Mouse (Mus musculus) yolk sac, embryonic 10.5 days (tissue): ENCODE data around the gene Atp6v1e2.
A peak's percentile ranks its signal among the peaks of the same experiment; 100 is the strongest.

Experiments used
- DNase-seq: peaks from one replicate; pipeline ENCODE4 v3.0.0-alpha.2; 2017; ENCODE audit warnings: low spot score

Atp6v1e2 gene

DNA sequence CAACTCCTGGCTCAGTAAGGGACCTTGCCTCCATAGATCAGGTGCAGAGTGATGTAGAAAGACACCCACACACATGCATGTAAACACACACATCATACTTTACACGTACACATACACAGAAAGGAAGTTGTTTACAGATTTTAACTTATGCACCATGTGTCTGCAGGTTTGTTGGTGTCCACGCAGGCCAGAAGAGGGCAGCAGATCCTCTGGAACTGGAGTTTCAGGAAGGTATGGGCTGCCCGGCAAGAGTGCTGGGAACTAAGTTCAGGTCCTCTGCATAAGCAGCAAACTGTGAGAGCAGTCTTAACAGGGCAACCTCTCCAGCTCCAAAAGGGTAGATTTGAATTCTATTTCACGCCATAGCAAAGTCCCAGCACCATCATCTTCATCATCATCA is 32.2 kb downstream of the Atp6v1e2 start:
- no peak for DNase-seq

DNA sequence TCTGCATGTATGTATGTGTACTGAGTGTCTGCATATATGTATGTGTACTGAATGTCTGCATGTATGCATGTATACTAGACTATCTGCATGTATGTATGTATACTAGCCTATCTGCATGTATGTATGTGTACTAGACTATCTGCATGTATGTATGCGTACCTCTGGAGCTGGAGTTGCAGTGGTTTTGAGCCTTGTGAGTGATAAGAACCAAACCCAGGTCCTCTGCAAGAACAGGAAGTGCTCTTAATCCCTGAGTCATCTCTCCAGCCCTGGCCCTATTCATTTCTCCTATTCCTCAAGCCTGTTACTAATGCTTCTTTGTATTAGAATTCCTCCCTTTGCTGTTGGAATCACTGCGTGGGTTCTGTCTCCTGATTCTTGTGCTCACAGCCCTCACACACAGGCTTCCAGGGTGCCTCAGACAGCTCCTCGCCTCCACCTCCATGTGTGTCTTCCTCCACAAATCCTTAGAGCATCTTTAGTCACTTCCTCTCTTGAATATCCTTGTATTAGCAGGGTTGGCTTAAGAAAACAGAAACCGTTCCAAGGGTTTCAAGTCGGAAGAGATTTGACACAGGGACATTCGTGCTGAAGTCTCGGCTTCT is 34.6 kb downstream of the Atp6v1e2 start:
- DNase-seq: no peak

DNA sequence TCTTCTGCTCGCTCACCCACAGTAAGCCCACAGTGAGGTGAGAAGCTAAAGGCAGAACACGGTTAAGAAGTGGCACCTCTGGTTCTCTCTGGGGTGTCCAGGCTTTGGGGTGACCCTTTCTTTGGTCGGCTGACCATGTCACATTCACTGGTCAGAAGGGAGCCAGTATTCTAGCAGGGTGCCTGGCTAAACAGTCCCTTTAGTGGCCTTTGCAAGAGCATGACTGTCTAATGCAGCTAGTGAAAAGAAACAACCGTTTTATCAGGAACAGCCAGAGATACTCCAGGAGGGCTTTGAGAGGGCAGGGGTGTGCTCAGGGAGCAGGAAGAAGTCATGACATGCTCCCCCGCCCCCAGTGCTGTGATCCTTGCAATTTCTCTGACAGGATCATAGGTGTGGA is 36.4 kb downstream of the Atp6v1e2 start:
- DNase-seq: no peak

DNA sequence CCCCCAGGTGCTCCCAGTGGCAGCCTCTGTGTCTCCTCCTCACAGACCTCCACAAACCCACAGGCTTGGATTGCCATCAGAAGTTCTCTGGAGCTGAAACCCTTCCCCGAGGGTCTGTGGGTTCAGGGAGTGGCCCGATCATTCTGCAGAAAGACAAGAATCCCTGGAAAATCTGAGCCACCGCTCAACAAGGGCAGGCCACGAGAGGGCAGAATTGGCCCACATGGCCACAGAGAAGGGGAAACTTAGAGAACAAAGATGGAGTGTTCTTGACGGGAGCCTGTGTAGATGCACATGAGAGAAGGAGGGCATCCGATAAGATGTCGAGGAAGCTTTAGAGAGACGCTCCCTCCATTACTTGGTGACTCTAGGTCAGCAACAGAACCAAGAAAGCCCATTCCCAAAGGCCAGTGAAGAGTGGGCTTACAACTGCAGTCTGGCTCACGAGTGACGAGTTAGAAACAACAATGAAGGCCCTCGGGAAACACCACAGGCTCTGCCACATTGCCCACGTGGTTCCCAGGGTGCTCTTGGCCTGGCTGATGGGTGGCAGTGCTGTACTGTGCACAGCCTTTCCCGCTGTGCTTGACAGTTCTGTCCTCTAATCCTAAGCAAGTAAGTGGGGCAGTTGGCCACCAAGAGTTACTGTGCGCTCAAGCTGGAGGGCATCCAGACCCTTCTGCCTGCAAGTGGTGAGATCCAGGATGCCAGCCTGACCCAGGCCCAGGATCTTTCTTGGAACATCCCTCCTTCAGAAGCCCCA is 37.8 kb downstream of the Atp6v1e2 start:
- no peak for DNase-seq

DNA sequence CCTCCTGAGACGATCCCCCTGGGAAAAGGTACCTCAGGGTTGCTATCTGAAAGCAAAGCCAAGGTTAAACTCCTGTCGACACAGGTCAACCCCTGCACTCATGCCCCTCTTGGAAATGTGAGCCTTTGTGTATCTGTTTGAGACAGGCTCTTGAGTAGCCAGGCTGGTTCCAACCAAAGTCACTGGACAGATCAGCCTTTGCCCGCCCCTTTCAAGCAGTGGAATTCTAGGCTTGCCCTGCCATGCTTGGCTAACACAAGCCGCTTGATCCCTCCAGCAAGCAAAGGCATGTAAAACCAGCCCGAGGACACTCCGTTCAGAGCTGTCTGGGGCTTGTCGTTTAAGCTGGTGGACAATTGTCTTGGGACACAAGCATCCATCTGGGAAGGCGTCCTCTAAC is 39.4 kb downstream of the Atp6v1e2 start:
- DNase-seq: no peak

DNA sequence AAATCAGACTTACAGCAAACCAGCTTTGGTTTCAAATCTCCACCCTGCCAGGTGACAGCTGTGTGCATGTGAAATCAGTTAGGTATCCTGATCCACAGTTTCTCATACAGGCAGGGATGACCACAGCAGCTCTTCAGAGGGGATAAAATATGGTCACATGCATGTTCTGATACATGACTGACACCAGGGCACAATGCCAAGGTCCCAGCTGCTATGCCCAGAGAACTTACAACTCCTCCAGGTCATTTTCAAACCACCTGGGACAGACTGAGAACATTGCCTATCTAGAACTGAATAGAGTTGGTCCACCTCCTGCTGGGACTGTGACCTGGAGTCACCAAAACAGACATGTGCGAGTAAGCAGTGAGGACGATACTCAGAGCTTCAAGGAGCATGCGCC is 40.6 kb downstream of the Atp6v1e2 start:
- DNase-seq: no peak

DNA sequence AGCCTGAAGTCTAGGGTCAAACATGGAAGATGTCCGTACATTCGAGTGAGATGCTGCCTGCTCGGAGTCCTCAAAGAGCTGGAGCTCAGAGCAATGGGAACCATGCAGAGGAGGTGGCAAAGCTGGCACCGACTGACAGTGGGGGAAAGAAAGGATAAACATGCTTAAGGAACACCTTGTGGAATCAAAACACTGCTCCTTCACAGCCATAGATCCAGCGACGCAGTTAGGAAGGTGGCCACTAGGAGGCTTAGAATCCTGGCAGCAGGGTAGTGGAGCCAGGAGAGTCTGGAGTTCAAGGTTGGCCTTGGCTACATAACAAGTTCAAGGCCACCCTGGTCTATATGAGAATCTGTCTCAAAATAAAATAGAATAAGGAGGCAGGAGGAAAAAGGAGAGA is 41.1 kb downstream of the Atp6v1e2 start:
- no peak for DNase-seq

DNA sequence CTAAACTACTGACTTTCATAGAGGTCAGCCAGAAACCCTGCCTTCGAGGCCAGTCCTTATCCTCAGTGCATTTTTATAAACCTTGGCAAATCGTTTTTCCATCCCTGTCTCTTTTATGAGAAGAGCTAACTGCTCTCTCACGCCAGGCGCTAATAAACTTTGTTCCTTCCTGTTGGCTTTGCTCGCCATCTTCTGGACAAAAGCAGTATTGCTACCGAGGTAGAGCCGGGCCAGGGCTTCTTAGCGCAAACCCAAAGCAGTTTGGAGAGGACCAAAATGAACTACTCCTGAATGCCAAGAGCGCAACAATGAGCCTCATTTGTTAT is 41.6 kb downstream of the Atp6v1e2 start:
- peak; percentile 68 for DNase-seq

DNA sequence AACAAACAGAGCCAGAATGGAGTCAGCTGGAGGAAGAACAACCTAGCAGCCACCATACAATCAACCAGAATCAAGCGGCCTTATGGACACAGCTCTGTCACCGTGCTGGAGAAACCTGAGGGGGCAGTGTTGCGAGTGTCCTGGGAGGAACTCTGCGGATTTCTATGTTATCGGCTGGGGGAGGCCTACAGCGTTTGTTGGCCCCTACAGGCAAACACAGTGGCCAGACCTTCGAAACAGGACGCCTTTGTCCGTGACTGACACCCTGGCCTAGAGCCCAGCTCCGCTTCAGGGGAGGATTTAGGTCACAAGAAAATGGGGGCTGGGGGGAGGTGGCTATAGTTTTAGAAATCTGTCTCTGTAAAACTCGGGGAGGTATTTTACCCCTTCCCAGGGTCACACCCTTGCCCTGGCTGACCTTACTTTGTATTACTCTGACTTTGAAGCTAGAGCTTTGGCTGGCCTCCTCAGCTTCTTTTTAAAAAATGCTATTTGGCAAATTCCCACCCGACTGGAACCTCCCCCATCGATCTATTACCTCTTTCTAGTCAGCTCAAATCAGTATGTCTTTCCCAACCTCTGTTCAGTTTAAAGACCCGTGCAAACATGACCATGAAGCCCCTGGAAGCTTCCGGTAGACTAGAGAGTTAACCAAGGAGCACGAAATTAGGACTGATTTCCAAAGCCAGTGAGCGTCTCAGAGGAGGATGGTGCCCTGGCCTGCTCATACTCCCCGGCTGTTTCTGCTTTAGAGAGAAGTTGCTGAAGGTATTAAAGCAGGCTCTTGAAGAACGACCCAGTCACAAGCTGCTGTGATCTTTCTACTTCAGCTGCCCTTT is 42.2 kb downstream of the Atp6v1e2 start:
- no peak for DNase-seq

DNA sequence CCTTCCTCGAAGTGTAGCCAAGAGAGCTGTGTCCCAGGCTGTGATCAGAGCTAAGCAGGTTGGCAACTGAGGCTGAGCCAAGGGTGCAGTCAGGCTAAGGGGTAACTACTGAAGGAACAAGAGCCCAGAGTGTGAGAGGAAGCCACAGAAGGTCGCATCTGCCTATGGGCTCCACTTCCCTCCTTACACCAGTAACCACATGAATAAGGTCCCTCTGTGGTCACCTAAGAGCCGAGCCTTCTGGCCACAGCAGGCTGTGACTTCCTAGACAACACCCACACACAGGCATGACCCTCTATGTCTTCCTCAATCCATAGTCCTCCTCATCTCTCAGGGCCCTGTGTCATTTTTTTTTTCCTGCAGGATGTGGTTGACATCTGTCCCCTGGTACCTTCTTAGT is 43.5 kb downstream of the Atp6v1e2 start:
- no peak for DNase-seq

DNA sequence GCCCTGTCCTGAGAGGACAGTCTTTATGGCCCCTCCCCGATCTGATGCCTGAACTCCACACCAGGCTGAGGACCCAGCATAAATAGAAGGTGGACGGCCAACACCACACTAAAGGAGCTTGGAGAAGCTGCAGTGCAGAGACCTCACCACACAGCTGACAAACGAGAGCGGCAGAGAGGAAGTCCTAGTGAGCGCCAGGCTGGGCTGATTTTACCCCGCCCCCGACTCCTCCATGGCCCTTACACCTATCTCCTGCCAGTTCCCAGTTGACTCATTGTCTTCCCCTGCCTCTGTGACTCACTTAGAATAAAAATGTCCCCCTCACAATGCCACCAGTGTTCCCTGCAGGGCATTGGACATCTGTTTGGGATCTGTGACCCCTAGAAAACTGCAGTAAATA is 44.1 kb downstream of the Atp6v1e2 start:
- DNase-seq: no peak

DNA sequence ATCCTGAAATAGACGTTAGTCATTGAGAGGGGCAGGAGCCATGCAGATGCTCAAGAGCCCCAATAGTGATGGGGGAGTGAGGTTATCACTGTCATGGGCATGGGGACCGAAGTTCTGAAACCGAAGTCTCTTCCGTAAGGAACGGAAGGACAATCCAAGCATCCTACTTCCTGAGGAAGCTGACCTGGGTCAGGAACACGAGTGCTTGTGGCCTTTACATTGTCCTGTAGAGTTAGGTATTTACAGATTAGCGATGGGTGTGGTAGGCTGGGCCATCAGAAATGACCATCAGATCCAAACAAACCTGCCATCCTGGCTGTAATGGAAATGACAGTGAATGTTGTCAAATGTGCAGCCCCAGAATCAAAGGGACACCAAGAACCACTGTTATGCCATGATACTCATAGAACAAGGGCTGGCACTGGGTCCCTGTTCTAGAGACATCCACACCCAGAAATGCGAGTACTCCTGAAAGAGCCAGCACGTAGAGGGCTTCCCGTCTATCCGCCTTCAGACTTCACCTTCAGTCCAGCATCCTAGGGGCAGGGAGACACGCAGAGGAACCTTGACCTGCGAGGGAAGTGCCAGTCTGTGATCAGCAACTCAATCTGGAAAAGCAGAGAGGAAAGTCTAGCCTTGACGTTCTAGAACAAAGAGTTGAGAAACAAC is 45.2 kb downstream of the Atp6v1e2 start:
- DNase-seq: no peak

DNA sequence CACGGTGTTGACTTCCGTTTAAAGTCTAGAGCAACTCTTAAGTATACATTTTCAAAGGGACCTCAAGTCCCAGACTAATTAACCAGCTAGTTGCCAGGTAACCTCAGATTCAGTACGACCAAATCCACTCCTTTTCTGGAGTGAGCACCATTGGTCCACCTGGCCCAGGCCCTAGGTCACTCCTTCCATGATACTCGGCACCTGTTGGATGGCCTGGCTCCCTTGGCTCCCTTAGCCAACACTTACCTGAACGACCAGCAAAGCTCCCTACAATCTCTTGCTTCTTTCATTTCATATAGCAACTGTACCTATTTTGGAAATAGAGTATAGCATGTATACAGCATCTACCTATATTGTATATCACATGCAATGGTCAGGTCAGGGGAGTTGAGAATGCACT is 47.1 kb downstream of the Atp6v1e2 start:
- no peak for DNase-seq

DNA sequence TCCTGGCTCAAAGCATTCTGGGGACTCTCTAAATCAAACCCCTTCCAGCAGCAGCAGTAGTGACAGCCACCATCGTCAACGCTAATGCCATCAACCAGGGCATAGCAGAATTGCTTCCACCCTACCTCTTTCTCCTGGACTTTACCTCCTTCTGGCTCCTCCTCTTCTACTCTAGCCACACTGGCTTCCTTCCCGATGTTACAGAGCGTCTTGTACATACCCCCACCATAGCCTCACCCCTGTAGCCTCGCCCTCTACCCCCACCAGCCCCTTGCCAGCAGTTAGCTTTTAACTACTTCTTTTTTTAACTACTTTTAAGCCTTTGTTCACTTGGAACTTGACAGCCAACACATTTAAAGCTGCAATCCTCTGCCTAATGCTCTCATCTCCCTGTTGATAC is 47.9 kb downstream of the Atp6v1e2 start:
- no peak for DNase-seq

DNA sequence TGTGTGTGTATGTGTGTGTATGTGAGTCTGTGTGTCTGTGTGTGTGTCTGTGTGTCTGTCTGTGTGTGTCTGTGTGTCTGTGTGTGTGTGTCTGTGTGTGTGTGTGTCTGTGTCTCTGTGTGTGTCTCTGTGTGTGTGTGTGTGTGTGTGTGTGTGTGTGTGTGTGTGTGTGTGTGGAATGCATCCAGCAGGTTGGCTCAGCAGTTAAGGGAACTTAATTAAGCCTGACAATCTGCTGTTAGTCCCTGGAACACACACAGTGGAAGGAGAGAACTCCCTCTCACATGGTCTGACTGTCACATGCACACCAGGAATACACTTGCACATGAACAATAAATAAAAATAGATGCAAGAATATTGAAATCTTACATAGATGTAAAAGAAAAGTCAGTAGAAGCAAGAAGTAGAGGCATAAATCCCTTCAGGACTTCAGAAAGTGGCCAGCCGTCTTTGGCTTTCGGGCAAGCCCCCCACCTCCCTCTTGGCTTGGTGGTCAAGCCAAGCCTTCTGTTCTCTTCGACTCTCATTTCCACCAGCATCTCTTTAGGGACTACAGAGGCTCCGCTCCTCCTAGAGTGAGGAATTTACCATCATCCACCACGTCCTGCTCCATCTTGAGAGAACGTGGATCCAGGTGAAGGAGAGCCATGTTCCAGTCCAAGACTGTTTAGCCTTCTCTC is 50.1 kb downstream of the Atp6v1e2 start:
- DNase-seq: no peak

DNA sequence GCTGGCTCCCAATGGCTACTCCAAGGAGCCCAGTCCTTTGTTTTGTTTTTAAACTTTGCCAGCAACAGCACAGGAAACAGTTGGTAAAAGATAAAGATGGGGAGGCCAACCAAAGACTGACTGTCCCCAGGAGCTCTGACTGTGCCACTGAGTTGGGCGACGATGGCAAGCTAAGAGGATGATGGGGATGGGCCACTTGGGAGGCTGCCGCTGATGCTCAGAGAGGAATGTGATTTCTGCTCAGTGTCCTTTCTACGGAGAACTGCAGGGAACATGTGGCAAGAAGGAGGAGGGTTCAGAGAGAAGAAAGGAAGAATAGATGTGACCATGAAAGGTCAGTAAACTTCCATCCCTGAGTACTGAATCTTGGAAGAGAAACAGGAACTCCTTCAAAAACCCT is 52.5 kb downstream of the Atp6v1e2 start:
- DNase-seq: no peak
